Mouse (Mus musculus) mature B cell (primary cell): Measurements from ENCODE around the gene Ccdc167.
"Not testable (repeated sequence)": the region's sequence is repeated elsewhere in the genome, so short reads cannot be mapped to it uniquely, and the experiment has no call there.

Experiments
- in situ Hi-C: fragments of 300-500 bp; cut with MboI; formaldehyde crosslinking; loops from 2 replicates; pipeline ENCODE4 v1.14.3; 2019

The Ccdc167 gene

GRCm38 (mm10) chr17:29719628-29720575 is 3.1 kb upstream of the Ccdc167 start:
- in situ Hi-C loops, result no loop called here

GRCm38 (mm10) chr17:29718660-29719059 is 1.8 kb upstream of the Ccdc167 start:
- in situ Hi-C loops, result no loop called here

DNA sequence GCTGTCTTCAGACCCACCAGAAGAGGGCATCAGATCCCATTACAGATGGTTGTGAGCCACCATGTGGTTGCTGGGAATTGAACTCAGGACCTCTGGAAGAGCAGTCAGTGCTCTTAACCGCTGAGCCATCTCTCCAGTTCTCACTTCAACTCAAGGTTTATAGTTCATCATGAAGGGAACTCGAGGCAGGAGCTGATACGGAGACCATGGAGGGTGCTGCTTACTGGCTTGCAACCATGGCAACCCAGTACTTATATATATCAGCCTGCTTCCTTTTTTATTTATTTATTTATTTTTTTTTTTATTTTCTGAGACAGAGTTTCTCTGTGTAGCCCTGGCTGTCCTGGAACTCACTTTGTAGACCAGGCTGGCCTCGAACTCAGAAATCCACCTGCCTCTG is 3.1 kb downstream of the Ccdc167 start:
- in situ Hi-C loops, result not testable (repeated sequence)

DNA sequence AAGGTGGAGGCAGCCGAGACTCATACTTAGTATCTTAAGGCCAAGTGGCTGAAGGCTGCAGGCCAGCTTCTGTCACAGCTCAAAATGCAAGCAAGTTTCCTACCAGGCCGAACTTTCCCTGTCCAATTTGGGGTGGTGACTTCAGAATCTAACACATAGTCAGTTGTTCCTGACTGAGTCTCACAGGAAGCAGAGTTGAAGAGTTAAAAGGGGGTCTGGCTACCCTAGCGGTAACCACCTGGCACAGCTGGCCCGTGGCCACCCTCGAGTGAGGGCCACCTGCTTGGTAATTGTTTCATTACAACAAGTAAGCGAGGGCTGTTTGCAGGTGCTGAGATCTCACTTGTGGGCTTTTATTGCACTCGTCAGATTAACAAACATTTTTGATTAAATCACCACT is 4.3 kb downstream of the Ccdc167 start:
- in situ Hi-C loops, result no loop called here

DNA sequence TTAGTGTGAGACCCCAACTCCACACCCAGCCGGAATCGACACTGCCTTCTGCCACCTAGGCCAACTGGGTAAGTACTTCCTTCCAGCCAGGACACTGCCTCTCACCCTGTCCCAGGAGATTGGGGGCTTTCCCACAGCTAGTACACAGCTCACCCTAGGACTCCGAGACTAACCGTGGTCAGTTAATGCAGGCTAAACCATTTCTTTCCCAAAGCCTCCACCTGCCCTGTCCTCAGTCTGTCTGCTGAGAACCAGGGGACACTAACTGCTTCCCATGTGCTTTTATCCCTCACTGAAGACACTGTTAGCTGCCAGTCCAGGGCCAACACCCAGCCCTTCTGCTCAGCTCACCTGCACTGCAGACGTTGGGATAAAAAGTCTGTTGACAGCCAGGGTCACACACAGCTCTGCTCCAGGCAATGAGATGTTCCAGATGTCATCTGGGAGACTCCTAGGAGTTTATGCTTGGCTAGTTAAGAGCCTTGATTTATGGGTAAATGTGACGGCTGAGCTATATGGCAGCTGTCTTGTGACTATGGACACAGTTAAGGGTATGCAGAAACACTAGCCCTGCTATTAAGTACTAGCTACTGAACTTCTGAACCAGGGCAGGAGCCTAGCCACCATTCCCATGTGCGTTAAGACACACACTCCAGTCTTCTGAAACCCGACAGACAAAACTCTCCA is 5.0 kb downstream of the Ccdc167 start:
- in situ Hi-C loops, result no loop called here

DNA sequence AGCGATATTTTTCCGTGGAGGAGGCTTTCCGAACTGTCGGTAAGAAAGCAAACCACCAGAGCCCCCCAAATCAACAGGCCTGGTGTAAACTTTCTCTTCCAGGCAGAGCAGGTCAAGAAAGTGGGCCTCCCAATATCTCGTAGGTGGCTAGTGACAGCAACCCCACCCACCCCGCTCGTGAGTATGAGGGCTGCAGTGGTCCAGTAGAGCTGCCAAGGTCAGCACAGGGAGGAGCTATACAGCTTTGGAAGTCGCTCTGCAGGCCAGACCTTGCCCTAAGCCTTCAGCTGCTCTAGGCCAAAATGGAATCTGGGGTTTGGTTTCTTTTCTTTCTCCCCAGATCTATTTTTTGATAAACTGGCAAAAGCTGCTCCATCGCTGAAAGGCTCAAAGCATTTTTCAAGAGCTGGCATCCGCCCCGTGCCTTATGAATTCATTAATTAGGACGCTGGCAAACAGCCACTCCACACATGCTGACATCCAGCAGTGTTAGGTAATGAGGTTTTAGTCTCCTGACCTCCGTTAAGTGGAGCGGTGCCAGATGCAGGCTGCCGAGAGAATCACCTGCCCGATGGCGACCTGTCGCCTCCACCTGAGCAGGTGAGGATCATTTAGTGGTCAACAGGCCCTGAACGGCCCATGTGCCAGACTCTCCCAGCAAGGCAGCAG is 5.6 kb downstream of the Ccdc167 start:
- in situ Hi-C loops, result no loop called here

DNA sequence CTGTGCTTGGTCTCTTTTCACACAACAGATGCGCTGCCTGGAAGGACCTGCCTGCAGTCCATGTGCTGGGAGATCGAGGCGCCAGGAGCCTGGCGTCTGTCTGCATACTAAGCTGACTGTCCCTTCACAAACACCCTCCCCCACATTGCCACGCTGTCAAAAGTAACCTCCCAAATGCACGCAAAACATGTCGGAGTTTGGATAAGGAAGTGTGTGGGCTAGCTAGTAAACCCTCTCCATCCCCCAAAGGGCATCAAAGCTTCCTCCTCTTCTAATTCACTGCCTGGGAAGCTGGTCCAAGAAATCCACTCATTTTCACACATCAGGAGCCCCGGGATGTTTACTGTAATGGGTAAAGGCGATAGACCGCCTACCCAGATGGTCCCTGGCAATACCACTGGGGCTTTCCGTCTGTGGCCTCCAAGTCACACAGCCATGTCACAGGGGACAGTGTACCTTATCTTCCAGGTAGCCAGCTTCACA is 6.2 kb downstream of the Ccdc167 start:
- in situ Hi-C loops, result no loop called here

DNA sequence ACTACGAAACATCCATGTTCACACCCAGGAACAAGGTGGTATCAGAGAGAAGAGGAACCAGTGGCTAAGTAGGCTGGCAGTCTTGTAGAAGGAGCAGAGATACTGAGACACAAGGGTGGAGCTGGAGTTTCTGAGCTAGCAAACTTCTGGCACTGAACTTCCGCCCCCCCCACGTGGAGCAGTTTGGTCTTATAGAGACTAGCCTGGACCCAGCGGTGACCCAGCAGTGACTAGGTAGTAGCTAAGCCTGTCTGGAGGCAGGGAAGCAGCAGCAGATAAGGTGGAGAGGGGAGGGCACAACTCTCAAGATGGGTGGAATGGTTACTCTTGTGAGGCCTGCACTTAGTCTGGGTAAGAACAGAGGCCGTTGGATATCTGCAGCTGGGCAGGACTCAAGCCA is 8.1 kb downstream of the Ccdc167 start:
- in situ Hi-C loops, result no loop called here

DNA sequence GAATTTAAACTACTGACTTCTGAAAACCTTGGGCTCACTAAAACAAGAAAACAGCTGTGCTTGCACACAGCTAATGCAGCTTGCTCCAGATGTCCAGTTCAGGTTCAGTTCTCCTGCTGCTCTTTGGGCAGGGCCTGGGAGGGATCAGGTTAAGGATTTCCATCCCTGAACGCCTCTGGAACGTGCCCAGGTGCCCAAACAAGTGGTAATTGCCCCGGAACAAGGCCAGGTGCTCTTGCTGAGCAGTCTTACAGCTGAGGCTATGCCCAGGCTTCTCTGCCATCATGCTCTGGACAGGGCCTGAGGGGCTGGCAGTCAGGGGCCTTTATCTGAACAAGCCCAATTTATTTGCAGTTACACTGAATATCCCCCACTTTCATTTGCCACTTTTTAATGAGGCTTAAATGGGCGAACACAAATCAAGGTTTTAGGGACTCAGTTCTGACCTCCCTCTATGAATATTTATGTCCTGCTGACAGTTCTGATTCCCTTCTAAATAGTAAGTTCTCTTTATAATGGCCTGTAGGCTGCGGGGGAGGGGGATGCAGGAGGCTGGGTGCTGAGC is 9.8 kb downstream of the Ccdc167 start:
- in situ Hi-C loops, result no loop called here

- in situ Hi-C loops, result no loop called here
Observed at GRCm38 (mm10) chr17:29705881-29706280, 11.0 kb downstream of the Ccdc167 start.

DNA sequence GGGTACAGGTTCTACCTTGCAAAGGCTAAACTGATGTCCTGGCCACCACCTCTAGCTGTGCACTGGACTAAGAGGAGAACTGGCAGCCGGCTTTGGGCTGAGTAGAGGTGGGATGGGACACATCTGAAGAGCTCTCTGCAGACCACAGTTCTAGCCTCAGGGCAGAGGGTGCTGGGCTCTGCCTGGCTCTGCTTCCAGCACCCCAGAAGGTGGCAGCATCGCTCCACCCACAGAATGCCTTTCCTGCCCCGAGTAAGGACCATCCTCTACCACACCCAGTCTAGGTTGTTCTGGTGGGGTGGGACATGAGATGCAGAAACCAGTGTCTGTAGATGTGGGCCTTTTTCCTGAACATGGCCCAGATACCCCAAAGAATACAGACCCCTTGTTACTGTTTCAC is 12.1 kb downstream of the Ccdc167 start:
- in situ Hi-C loops, result no loop called here

- in situ Hi-C loops, result no loop called here
Observed at GRCm38 (mm10) chr17:29702938-29703710, 13.7 kb downstream of the Ccdc167 start.

DNA sequence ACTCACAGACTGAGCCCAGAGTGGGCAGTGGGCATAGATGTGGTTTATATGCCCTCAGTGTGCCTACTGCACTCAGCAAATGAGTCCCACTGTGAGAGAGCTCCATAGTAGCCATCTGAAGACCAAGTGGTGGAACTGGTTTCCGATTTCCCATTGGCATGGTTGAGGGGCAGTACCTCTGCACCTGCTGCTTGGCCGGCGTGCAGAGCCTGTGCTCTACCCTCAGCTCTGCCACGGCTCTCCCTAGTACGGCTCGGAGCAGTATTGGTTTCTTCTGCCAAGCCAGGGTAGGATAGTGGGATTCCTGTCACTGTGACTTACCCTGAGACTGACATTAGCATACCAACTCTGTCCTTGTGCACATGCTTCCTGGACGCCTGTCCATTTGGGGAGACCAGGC is 16.3 kb downstream of the Ccdc167 start:
- in situ Hi-C loops, result no loop called here

GRCm38 (mm10) chr17:29698421-29698820 is 18.4 kb downstream of the Ccdc167 start:
- in situ Hi-C loops, result no loop called here

GRCm38 (mm10) chr17:29696940-29697339 is 19.9 kb downstream of the Ccdc167 start:
- in situ Hi-C loops, result no loop called here

GRCm38 (mm10) chr17:29694516-29694915 is 22.3 kb downstream of the Ccdc167 start:
- in situ Hi-C loops, result no loop called here

DNA sequence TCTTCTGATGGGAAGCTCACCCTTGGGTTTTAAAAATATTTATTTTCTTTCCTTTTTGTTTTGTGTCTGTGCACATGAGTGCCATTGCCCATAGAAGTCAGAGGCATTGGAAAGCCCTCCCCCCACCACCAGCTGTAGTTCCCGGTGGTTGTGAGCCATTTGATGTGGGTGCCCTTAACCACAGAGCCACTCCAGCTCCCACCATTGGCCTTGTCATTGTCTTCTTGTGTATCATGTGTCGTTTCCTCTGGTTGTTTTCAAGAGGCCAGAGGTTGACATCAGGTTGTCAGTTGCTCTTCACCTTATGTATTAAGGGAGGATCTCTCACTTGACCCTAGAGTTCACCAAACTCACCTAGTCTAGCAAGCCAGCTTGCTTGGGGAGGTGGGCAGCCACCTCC is 23.3 kb downstream of the Ccdc167 start:
- in situ Hi-C loops, result no loop called here

DNA sequence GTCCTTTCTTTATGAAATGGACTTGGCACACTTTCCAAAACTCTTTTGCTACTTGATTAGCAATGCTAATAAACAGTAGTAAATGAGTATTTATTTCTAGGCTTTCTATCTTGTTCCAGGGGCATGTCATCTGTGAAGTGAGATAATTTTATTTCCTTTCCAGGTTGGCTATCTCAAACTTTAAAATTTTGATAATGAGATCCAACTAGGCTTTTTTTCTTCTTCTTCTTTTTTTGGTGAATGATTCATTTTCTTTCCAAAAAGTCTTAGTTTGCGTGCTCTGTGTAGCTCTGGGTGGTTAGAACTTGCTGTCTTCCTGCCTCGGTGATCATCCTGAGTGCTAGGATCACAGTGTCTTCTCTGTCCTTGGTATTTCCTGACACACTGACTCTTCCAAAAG is 24.0 kb downstream of the Ccdc167 start:
- in situ Hi-C loops, result no loop called here

DNA sequence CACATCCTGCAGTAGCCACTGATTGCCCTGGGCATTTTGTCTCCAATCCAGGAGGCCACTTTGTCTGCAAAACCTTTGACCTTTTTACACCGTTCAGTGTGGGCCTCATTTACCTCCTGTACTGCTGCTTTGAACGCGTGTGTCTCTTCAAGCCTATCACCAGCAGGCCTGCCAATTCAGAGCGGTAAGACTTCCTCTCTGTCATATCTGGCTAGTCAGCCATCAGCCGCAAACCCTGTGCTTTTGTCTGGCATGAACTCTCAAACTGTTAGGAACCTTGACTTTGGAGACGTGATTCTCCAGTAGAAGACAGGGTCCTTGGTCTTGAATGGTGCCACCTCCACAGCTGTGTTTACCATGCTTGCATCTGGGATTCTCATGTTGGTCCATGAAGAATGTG is 26.6 kb downstream of the Ccdc167 start:
- in situ Hi-C loops, result no loop called here

DNA sequence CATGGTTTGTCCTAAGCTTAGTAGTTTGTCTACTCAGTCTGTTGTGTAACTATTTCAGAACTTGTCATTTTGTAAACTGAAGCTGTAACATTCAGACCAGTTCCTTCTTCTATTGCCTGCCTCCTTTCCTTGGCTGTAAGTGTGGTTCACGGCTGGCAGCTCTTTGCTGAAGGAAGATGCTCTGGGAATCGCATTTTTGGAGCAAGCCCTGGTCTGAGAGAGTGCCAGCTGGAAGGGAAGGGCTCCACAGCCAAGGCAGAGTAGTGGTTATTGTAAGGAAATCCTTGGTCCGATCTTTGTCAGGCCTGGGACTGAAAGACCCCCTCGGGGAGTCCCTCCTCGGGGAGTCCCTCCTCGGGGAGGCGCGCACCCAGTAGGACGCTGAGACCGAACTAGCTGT is 28.2 kb downstream of the Ccdc167 start:
- in situ Hi-C loops, result no loop called here

GRCm38 (mm10) chr17:29687373-29687772 is 29.5 kb downstream of the Ccdc167 start:
- in situ Hi-C loops, result no loop called here
